Mouse (Mus musculus): ENCODE data around the gene Paf1.

DNA sequence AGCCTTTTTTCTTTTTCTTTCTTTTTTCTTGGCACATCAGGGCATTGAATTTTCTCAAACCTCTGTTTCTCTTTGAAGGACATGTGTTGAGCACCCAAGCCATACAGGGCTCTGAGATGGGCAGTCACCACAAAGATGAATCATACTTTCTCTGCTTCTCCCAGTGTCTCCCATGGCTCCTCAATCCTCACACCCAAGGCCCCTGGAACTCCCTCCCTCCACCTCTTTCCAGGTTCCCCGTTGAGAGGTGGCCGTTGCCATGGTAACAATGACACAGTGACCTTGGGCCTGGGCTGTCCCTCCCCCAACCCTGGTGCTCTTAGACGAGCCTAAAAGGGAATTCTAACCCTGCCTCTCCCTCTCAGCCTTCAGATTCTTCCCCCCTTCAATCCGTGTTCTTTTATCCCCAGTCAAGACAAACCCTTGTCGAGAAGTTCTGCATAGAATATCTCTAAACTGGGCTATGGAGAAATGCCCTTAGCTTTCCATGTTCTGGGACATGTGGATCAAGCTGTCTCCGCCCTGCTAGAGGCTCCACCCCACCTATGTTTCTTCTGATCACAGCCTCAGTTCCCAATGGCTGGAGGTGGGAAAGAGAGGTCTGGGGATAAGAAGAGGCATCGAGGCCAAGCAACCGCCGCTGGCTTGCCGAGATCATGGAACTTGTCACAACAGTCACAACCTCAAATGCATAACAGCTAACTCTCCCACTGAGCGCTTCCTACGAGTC lies 54.5 kb downstream of the Paf1 start:
- TF ChIP-seq POLR2A (IDR thresholded peaks at IDR 0.05; ENCODE audit: low read depth, low read length) (no peak), CTCF (IDR thresholded peaks at IDR 0.05; ENCODE audit: borderline replicate concordance, insufficient read depth, low read length) (no peak)
